Mouse (Mus musculus): ENCODE results near the gene Foxn4. TPM values are rescaled to one million over a fixed set of nuclear protein-coding genes. Genes with fewer than 3 reads are reported as not detected.

Foxn4 gene
- total and polyA plus RNA-seq, 3 experiments: 0.23 TPM; not detected in 2

DNA sequence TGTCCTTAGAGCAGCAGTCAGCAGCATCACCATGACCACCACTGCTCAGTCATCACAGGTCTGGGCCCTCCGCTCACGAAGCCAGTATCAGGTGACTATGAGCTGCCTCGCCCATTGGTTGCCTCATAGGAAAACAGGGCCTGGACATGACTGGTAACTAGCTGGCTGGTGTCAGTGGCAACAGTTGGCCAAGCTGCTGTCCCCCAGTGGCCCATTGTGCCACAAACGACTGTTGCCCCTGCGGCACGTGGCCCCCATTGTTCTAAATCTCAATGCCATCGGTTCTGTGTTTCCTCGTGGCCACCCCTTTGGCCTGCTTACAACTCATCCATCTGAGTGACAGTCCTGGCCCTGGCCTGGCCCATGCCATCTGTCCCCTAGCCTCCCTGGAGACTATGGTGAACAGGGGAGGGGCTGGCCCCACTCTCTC, 9.6 kb downstream of the Foxn4 start:
- Histone ChIP-seq H3K79me2 (replicated peaks; ENCODE audit: control insufficient read depth, extremely low read depth, insufficient read depth, poor library complexity, severe bottlenecking) (no peaks in the 10 kb centered on the region), H3K9ac (ENCODE audit: insufficient read depth, low read depth) (no peak overlapping the region), H3K4me2 (ENCODE audit: insufficient read depth, low read depth, poor library complexity, severe bottlenecking) (no peak overlapping the region), H3K27ac (ENCODE audit: insufficient read depth, low read depth) (no peak overlapping the region), H3K4me1 (ENCODE audit: control insufficient read depth in 1 of 2, insufficient read depth in 2 of 2) (peaks cover 0 to 8% of the 10 kb centered on the region in 2 experiments; a peak in 2 of 4 replicates), H3K9me3 (replicated peaks; ENCODE audit: low read length) (no peaks in the 10 kb centered on the region), H3K4me3 (replicated peaks in 1 of 3; ENCODE audit: low read depth in 2 of 3, low read length in 2 of 3, poor library complexity in 1 of 3) (no peak overlapping the region), H3K36me3 (replicated peaks in 1 of 2; ENCODE audit: control insufficient read depth in 1 of 2, insufficient read depth in 1 of 2, low read length in 1 of 2) (no peaks in the 10 kb centered on the region), H3K27me3 (replicated peaks) (peaks cover 19% of the 10 kb centered on the region)
- dilution Hi-C loops (cut with MboI; ENCODE audit: extremely low pct_ligation_motif_present, extremely low pct_unique_long_range_greater_than_20kb, low sequenced_read_pairs): no loop called here
- no peak for TF ChIP-seq MEF2A (IDR thresholded peaks at IDR 0.05; ENCODE audit: borderline replicate concordance, low read depth, low read length)
- TF ChIP-seq RAD21 (IDR thresholded peaks at IDR 0.05; ENCODE audit: low read depth, low read length): no peak
- no peak for DNase-seq (ENCODE audit: extremely low read depth)
- in situ Hi-C loops (cut with MboI; ENCODE audit: low pct_ligation_motif_present, low pct_unique_long_range_greater_than_20kb, low sequenced_read_pairs): no loop called here

DNA sequence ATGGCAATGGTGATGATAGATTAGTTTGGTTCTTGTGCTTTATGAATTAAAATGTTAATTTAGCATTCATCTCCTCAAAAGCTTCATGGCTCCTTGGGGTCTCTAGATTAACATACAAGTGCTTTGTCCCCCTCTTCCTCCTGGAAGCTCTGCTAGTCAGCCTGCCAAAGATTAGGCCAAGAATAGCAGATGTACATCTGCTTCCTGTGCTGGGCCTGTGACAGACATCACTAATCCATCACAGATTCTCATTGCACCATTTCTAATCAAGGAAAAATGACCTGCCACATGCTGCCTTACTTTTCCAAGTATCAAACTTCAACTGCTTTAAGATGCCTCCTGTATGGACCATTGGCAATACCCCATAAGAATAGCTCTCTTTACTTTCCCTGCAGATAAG, 12.1 kb downstream of the Foxn4 start:
- H3K36me3 ChIP-seq (replicated peaks in 1 of 2; ENCODE audit: control insufficient read depth in 1 of 2, insufficient read depth in 1 of 2, low read length in 1 of 2): no peaks in the 10 kb centered on the region
- no peak overlapping the region for H3K4me3 ChIP-seq (replicated peaks in 1 of 3; ENCODE audit: low read depth in 2 of 3, low read length in 2 of 3, poor library complexity in 1 of 3)
- H3K27ac ChIP-seq (ENCODE audit: insufficient read depth, low read depth): no peak overlapping the region
- H3K9me3 ChIP-seq (replicated peaks; ENCODE audit: low read length): no peaks in the 10 kb centered on the region
- no peak overlapping the region for H3K4me2 ChIP-seq (ENCODE audit: insufficient read depth, low read depth, poor library complexity, severe bottlenecking)
- peaks cover 0 to 8% of the 10 kb centered on the region in 2 experiments; a peak in 2 of 4 replicates for H3K4me1 ChIP-seq (ENCODE audit: control insufficient read depth in 1 of 2, insufficient read depth in 2 of 2)
- peaks cover 3% of the 10 kb centered on the region for H3K27me3 ChIP-seq (replicated peaks)
- DNase-seq (ENCODE audit: extremely low read depth): no peak
- H3K79me2 ChIP-seq (replicated peaks; ENCODE audit: control insufficient read depth, extremely low read depth, insufficient read depth, poor library complexity, severe bottlenecking): no peaks in the 10 kb centered on the region
- no peak for TF ChIP-seq SMC3 (IDR thresholded peaks at IDR 0.05; ENCODE audit: low read depth, low read length)
- TF ChIP-seq SIN3A (IDR thresholded peaks at IDR 0.05; ENCODE audit: low read length): no peak
- no peak for TF ChIP-seq ZC3H11A (IDR thresholded peaks at IDR 0.05; ENCODE audit: low read depth, low read length)
- TF ChIP-seq E2F4 (IDR thresholded peaks at IDR 0.05; ENCODE audit: insufficient replicate concordance, low read depth, low read length): no peak
- no peak for TF ChIP-seq USF1 (IDR thresholded peaks at IDR 0.05; ENCODE audit: low read depth, low read length)
- TF ChIP-seq USF2 (conservative IDR thresholded peaks at IDR 0.05; ENCODE audit: low read depth, low read length): no peak
- TF ChIP-seq CHD2 (IDR thresholded peaks at IDR 0.05; ENCODE audit: low read length): no peak
- no peak for TF ChIP-seq ZMIZ1 (IDR thresholded peaks at IDR 0.05; ENCODE audit: low read depth, low read length)
- no peak for TF ChIP-seq MEF2A (IDR thresholded peaks at IDR 0.05; ENCODE audit: borderline replicate concordance, low read depth, low read length)
- TF ChIP-seq HCFC1 (IDR thresholded peaks at IDR 0.05; ENCODE audit: low read depth, low read length): no peak
- TF ChIP-seq MAFK (IDR thresholded peaks at IDR 0.05; ENCODE audit: insufficient replicate concordance, low read length): no peak
- no peak for TF ChIP-seq RAD21 (IDR thresholded peaks at IDR 0.05; ENCODE audit: low read depth, low read length)
- no peak for TF ChIP-seq JUN (IDR thresholded peaks at IDR 0.05; ENCODE audit: insufficient read depth, low read depth, low read length)
- in situ Hi-C loops (cut with MboI; ENCODE audit: low pct_ligation_motif_present, low pct_unique_long_range_greater_than_20kb, low sequenced_read_pairs): no loop called here
- dilution Hi-C loops (cut with MboI; ENCODE audit: extremely low pct_ligation_motif_present, extremely low pct_unique_long_range_greater_than_20kb, low sequenced_read_pairs): no loop called here
- H3K9ac ChIP-seq (ENCODE audit: insufficient read depth, low read depth): no peak overlapping the region

DNA sequence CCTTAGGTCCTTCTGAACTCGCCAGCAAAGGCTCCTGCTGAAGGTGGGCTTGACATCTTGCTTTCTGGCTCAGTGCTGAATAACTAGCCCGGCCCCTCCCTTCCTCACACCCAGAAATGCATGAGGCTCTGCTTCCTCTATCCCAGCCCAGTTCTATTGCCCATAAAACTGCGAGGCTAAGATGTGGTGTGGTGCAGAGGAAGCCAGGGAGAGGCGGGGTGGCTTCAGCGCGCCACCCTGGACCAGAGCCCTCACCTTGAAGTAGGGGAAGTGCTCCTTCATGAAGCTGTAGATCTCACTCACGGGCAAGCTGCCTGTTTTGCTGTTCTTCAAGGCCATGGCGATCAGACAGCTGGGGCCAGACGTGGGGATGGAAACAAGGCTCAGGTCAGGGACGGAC, 14.1 kb downstream of the Foxn4 start:
- H3K4me2 ChIP-seq (ENCODE audit: insufficient read depth, low read depth, poor library complexity, severe bottlenecking): no peak overlapping the region
- H3K9me3 ChIP-seq (replicated peaks; ENCODE audit: low read length): no peaks in the 10 kb centered on the region
- no peaks in the 10 kb centered on the region for H3K27me3 ChIP-seq (replicated peaks)
- no peak overlapping the region for H3K4me3 ChIP-seq (replicated peaks in 1 of 3; ENCODE audit: low read depth in 2 of 3, low read length in 2 of 3, poor library complexity in 1 of 3)
- in situ Hi-C loops (cut with MboI; ENCODE audit: low pct_ligation_motif_present, low pct_unique_long_range_greater_than_20kb, low sequenced_read_pairs) (no loop called here), dilution Hi-C loops (cut with MboI; ENCODE audit: extremely low pct_ligation_motif_present, extremely low pct_unique_long_range_greater_than_20kb, low sequenced_read_pairs) (no loop called here)
- no peak for TF ChIP-seq ZKSCAN1 (IDR thresholded peaks at IDR 0.05; ENCODE audit: borderline replicate concordance, low read depth, low read length)
- no peak for TF ChIP-seq TCF12 (IDR thresholded peaks at IDR 0.05; ENCODE audit: low read depth, low read length)
- TF ChIP-seq ZNF384 (IDR thresholded peaks at IDR 0.05; ENCODE audit: low read depth, low read length): no peak
- no peak for TF ChIP-seq MXI1 (IDR thresholded peaks at IDR 0.05; ENCODE audit: low read depth, low read length)
- TF ChIP-seq CTCF (conservative IDR thresholded peaks at IDR 0.05 in 1 of 2, IDR thresholded peaks at IDR 0.05 in 1 of 2; ENCODE audit: low read depth in 2 of 2, low read length in 2 of 2): no peak
- no peak for TF ChIP-seq USF1 (IDR thresholded peaks at IDR 0.05; ENCODE audit: low read depth, low read length)
- TF ChIP-seq NRF1 (IDR thresholded peaks at IDR 0.05; ENCODE audit: low read depth, low read length): no peak
- no peak for TF ChIP-seq MAZ (IDR thresholded peaks at IDR 0.05; ENCODE audit: low read depth, low read length)
- no peak for TF ChIP-seq ZC3H11A (IDR thresholded peaks at IDR 0.05; ENCODE audit: low read depth, low read length)
- TF ChIP-seq MEF2A (IDR thresholded peaks at IDR 0.05; ENCODE audit: borderline replicate concordance, low read depth, low read length): no peak
- no peak for TF ChIP-seq E2F4 (IDR thresholded peaks at IDR 0.05; ENCODE audit: insufficient replicate concordance, low read depth, low read length)
- no peak for TF ChIP-seq HCFC1 (IDR thresholded peaks at IDR 0.05; ENCODE audit: low read depth, low read length)
- no peak for TF ChIP-seq SMC3 (IDR thresholded peaks at IDR 0.05; ENCODE audit: low read depth, low read length)
- TF ChIP-seq ELF1 (IDR thresholded peaks at IDR 0.05; ENCODE audit: low read depth, low read length): no peak
- no peak for TF ChIP-seq PAX5 (IDR thresholded peaks at IDR 0.05; ENCODE audit: low read length)
- no peak for TF ChIP-seq KAT2A (IDR thresholded peaks at IDR 0.05; ENCODE audit: insufficient replicate concordance, low read length)
- TF ChIP-seq EP300 (IDR thresholded peaks at IDR 0.05; ENCODE audit: low read length): no peak
- TF ChIP-seq SIN3A (IDR thresholded peaks at IDR 0.05; ENCODE audit: low read length): no peak
- no peak for TF ChIP-seq RAD21 (IDR thresholded peaks at IDR 0.05; ENCODE audit: low read depth, low read length)
- peaks cover 0 to 8% of the 10 kb centered on the region in 2 experiments; a peak in 2 of 4 replicates for H3K4me1 ChIP-seq (ENCODE audit: control insufficient read depth in 1 of 2, insufficient read depth in 2 of 2)
- H3K79me2 ChIP-seq (replicated peaks; ENCODE audit: control insufficient read depth, extremely low read depth, insufficient read depth, poor library complexity, severe bottlenecking): no peaks in the 10 kb centered on the region
- no peak for DNase-seq (ENCODE audit: extremely low read depth)
- no peaks in the 10 kb centered on the region for H3K36me3 ChIP-seq (replicated peaks in 1 of 2; ENCODE audit: control insufficient read depth in 1 of 2, insufficient read depth in 1 of 2, low read length in 1 of 2)
- H3K9ac ChIP-seq (ENCODE audit: insufficient read depth, low read depth): no peak overlapping the region
- H3K27ac ChIP-seq (ENCODE audit: insufficient read depth, low read depth): no peak overlapping the region

Measured in CH12.LX (cell line).